Mouse (Mus musculus): ENCODE data around the gene Vps39.

Vps39 gene

GRCm38 (mm10) chr2:120352682-120353646, at the start of gene Vps39:
Gene Vps39, minus strand, starts transcription at chr2:120353137.
- DNase-seq (ENCODE audit: low read depth): peak; percentile 59

GRCm38 (mm10) chr2:120397951-120398350, 45.0 kb upstream of the Vps39 start:
- DNase-seq (ENCODE audit: low read depth): no peak

GRCm38 (mm10) chr2:120392406-120392805, 39.5 kb upstream of the Vps39 start:
- DNase-seq (ENCODE audit: low read depth): no peak

- DNase-seq (ENCODE audit: low read depth): no peak
These were observed 38.0 kb upstream of the Vps39 start for GRCm38 (mm10) chr2:120390934-120391333.

GRCm38 (mm10) chr2:120389376-120389775, 36.4 kb upstream of the Vps39 start:
- no peak for DNase-seq (ENCODE audit: low read depth)

- no peak for DNase-seq (ENCODE audit: low read depth)
These were observed 34.4 kb upstream of the Vps39 start for GRCm38 (mm10) chr2:120387291-120387690.

GRCm38 (mm10) chr2:120386264-120386663, 33.3 kb upstream of the Vps39 start:
- no peak for DNase-seq (ENCODE audit: low read depth)

GRCm38 (mm10) chr2:120373858-120374257, 20.9 kb upstream of the Vps39 start:
- no peak for DNase-seq (ENCODE audit: low read depth)

GRCm38 (mm10) chr2:120367416-120368207, 14.7 kb upstream of the Vps39 start:
- no peak for DNase-seq (ENCODE audit: low read depth)

- DNase-seq (ENCODE audit: low read depth): no peak
These were observed 13.6 kb upstream of the Vps39 start for GRCm38 (mm10) chr2:120366501-120366900.

- DNase-seq (ENCODE audit: low read depth): no peak
These were observed 7.5 kb upstream of the Vps39 start for GRCm38 (mm10) chr2:120360425-120360824.

GRCm38 (mm10) chr2:120351321-120351720, 1.6 kb downstream of the Vps39 start:
- no peak for DNase-seq (ENCODE audit: low read depth)

GRCm38 (mm10) chr2:120348120-120348519, 4.8 kb downstream of the Vps39 start:
- no peak for DNase-seq (ENCODE audit: low read depth)

- no peak for DNase-seq (ENCODE audit: low read depth)
These were observed 11.2 kb downstream of the Vps39 start for GRCm38 (mm10) chr2:120341741-120342140.

GRCm38 (mm10) chr2:120337886-120338285, 15.1 kb downstream of the Vps39 start:
- no peak for DNase-seq (ENCODE audit: low read depth)

- no peak for DNase-seq (ENCODE audit: low read depth)
These were observed 21.4 kb downstream of the Vps39 start for GRCm38 (mm10) chr2:120331575-120331974.

- DNase-seq (ENCODE audit: low read depth): no peak
These were observed 37.9 kb downstream of the Vps39 start for GRCm38 (mm10) chr2:120315077-120315476.

GRCm38 (mm10) chr2:120314487-120314886, 38.5 kb downstream of the Vps39 start:
- no peak for DNase-seq (ENCODE audit: low read depth)

- no peak for DNase-seq (ENCODE audit: low read depth)
These were observed 39.0 kb downstream of the Vps39 start, which contains the start of gene Pla2g4f for GRCm38 (mm10) chr2:120313976-120314375. Gene Pla2g4f, minus strand, starts transcription at chr2:120314165.

GRCm38 (mm10) chr2:120312276-120312825, 40.6 kb downstream of the Vps39 start:
- DNase-seq (ENCODE audit: low read depth): no peak

- peak; percentile 7 for DNase-seq (ENCODE audit: low read depth)
These were observed 48.8 kb downstream of the Vps39 start for GRCm38 (mm10) chr2:120304113-120304512.

- DNase-seq (ENCODE audit: low read depth): no peak
These were observed 51.9 kb downstream of the Vps39 start for GRCm38 (mm10) chr2:120301076-120301475.

Measured in fibroblast of lung, adult 2 months (primary cell).